Mouse (Mus musculus) MEL (cell line): ENCODE measurements around the gene Vash2.

ENCODE experiments used
- HCFC1 ChIP-seq: IDR thresholded peaks from 2 replicates; pipeline ENCODE4 v1.6.1; 2012; ENCODE audit warnings: low read depth, mild to moderate bottlenecking, inconsistent platforms, low read length, improper control_type of control experiment, moderate library complexity
- KAT2A ChIP-seq: conservative IDR thresholded peaks from 2 replicates; pipeline ENCODE4 v1.6.1; 2012; ENCODE audit warnings: low read depth, low read length, improper control_type of control experiment, inconsistent platforms
- POLR2AphosphoS2 ChIP-seq: IDR thresholded peaks from 2 replicates; pipeline ENCODE4 v1.6.1; 2011; ENCODE audit warnings: low read length, improper control_type of control experiment
- UBTF ChIP-seq: IDR thresholded peaks from 2 replicates; pipeline ENCODE4 v1.6.1; 2012; ENCODE audit warnings: low read depth, mild to moderate bottlenecking, inconsistent platforms, low read length, improper control_type of control experiment, moderate library complexity, borderline replicate concordance; ENCODE audit not compliant: insufficient read depth
- USF2 ChIP-seq, 2 experiments: IDR thresholded peaks; 2 replicates each; pipeline ENCODE4 v1.6.1; 2011 to 2012; ENCODE audit warnings: improper control_type of control experiment in 2 of 2, low read length in 2 of 2, borderline replicate concordance in 1 of 2, inconsistent platforms in 1 of 2, low read depth in 1 of 2, mild to moderate bottlenecking in 1 of 2; ENCODE audit not compliant: insufficient read depth in 1 of 2
- ZC3H11A ChIP-seq: IDR thresholded peaks from 2 replicates; pipeline ENCODE4 v1.6.1; 2012; ENCODE audit warnings: low read depth, mild to moderate bottlenecking, inconsistent platforms, low read length, improper control_type of control experiment
- ZNF384 ChIP-seq: IDR thresholded peaks from 2 replicates; pipeline ENCODE4 v1.6.1; 2012; ENCODE audit warnings: low read depth, mild to moderate bottlenecking, inconsistent platforms, low read length, improper control_type of control experiment

GRCm38 (mm10) chr1:191014271-191014670 is 35.2 kb upstream of the Vash2 start:
- no peak for TF ChIP-seq POLR2AphosphoS2
- TF ChIP-seq ZC3H11A: no peak
- TF ChIP-seq HCFC1: no peak
- TF ChIP-seq KAT2A: no peak
- no peak for TF ChIP-seq ZNF384
- TF ChIP-seq UBTF: no peak
- no peak for TF ChIP-seq USF2 (IDR thresholded peaks at IDR 0.05; ENCODE audit: borderline replicate concordance in 1 of 2, insufficient read depth in 1 of 2, low read depth in 1 of 2, low read length in 2 of 2)
